Mouse (Mus musculus) bone marrow, adult 2 months (tissue): ENCODE results near the gene Rtp4.

Experiments
- CTCF ChIP-seq: fragments of 200-500 bp; IDR thresholded peaks from 2 replicates; pipeline ENCODE4 v1.5.1; 2011; ENCODE audit warnings: low read length, control low read depth; ENCODE audit not compliant: control insufficient read depth, insufficient read depth
- POLR2A ChIP-seq: fragments of 200-500 bp; IDR thresholded peaks from 2 replicates; pipeline ENCODE4 v1.6.1; 2011; ENCODE audit warnings: low read depth, mild to moderate bottlenecking, control low read depth, low read length, borderline replicate concordance; ENCODE audit not compliant: control insufficient read depth

GRCm38 (mm10) chr16:23516606-23517005, 3.5 kb upstream of the Rtp4 start:
- TF ChIP-seq CTCF, result no peak
- TF ChIP-seq POLR2A, result no peak
